Mouse (Mus musculus) neural tube, embryonic 15.5 days (tissue): ENCODE data around the gene Fgfr2. TPM values are rescaled to one million over a fixed set of nuclear protein-coding genes. Genes with fewer than 3 reads are reported as not detected.

ENCODE experiments used
- ATAC-seq: fragments of 200-750 bp; cut with Nextera tagmentation; 2 replicates; pipeline ENCODE4 v1.8.0; 2017; ENCODE audit warnings: mild to moderate bottlenecking, moderate TSS enrichment, moderate library complexity; ENCODE audit not compliant: low FRiP score
- H3K27ac ChIP-seq: fragments of 300-500 bp; sonication (generic); replicated peaks from 2 replicates; pipeline ENCODE4 v1.5.1; 2015; ENCODE audit warnings: mild to moderate bottlenecking, inconsistent platforms
- H3K27me3 ChIP-seq: fragments of 300-500 bp; sonication (generic); replicated peaks from 2 replicates; pipeline ENCODE4 v1.6.1; 2015; ENCODE audit warnings: inconsistent platforms
- H3K36me3 ChIP-seq: fragments of 300-500 bp; sonication (generic); 2 replicates; pipeline ENCODE4 v1.6.1; 2015; ENCODE audit warnings: inconsistent platforms
- H3K4me1 ChIP-seq: fragments of 300-500 bp; sonication (generic); 2 replicates; pipeline ENCODE4 v1.6.1; 2015; ENCODE audit warnings: inconsistent platforms
- H3K4me2 ChIP-seq: fragments of 300-500 bp; sonication (generic); 2 replicates; pipeline ENCODE4 v1.6.1; 2015; ENCODE audit warnings: inconsistent platforms, mild to moderate bottlenecking, moderate library complexity
- H3K4me3 ChIP-seq: fragments of 300-500 bp; sonication (generic); replicated peaks from 2 replicates; pipeline ENCODE4 v1.5.1; 2015; ENCODE audit warnings: mild to moderate bottlenecking, inconsistent platforms
- H3K9ac ChIP-seq: fragments of 300-500 bp; sonication (generic); replicated peaks from 2 replicates; pipeline ENCODE4 v1.6.1; 2015; ENCODE audit warnings: mild to moderate bottlenecking, inconsistent platforms
- H3K9me3 ChIP-seq: fragments of 300-500 bp; sonication (generic); replicated peaks from 2 replicates; pipeline ENCODE4 v1.6.1; 2016; ENCODE audit warnings: inconsistent platforms
- WGBS: fragments of 180-500 bp; shearing (Covaris S2); methylation state at CpG from one replicate; pipeline ENCODE4 v1.1.7; 2015; ENCODE audit warnings: mixed read lengths; 5-methylcytosine and 5-hydroxymethylcytosine counted together
- polyA plus RNA-seq: library from polyadenylated mRNA; unstranded; fragments of >200 nt; fragmentation: Nextera tagmentation; extraction: Ambion mirVana; gene quantifications from 2 replicates; pipeline ENCODE4 v1.2.1, GENCODE M21; 2015

Gene Fgfr2
- polyA plus RNA-seq, 1 experiment from 2014 or later: 21.2 TPM

DNA sequence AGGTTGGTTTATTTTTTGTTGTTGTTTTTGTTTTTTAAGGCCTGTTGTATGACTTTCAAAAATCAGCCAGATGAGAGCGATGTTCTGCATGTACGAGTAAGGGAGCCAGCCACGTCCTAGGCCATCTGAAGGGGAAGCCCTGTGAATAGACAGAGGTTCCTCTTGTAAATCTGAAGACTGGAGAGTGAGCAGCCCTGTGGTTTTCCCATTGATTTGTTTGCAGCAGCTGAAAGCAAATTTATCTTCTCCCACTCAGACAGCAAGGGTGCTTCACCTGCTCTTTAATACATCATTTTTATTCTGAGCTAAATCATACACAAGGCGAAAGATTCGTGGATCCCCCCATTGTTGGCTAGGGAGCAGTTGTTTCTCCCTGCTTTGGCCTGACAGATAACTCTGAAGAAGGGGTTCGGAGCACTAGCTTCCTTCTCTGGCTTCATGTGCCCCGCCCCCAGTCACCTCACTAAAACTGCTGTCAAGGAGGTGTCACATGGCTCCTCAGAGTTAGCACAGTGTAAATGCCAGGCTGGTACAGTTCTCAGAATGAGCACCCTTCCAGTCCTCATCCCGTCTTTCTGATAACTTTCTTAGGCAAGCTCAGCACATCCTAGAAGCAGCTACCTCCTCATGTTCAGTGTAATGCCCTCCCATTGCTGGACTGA is 818.6 kb downstream of the Fgfr2 start:
- 0 out of 2 replicates have a peak overlapping the region, but pooled peaks have one; percentile 33 for H3K27ac ChIP-seq
- ATAC-seq: no peak
- no peak overlapping the region for H3K9ac ChIP-seq
- H3K27me3 ChIP-seq: no peaks in the 10 kb centered on the region
- peaks cover 52% of the 10 kb centered on the region for H3K4me1 ChIP-seq
- H3K4me2 ChIP-seq: no peak overlapping the region
- no peaks in the 10 kb centered on the region for H3K9me3 ChIP-seq
- no peak overlapping the region for H3K4me3 ChIP-seq
- H3K36me3 ChIP-seq: no peaks in the 10 kb centered on the region
- 58% methylated on average over 8 of the region's 8 CpGs for WGBS

DNA sequence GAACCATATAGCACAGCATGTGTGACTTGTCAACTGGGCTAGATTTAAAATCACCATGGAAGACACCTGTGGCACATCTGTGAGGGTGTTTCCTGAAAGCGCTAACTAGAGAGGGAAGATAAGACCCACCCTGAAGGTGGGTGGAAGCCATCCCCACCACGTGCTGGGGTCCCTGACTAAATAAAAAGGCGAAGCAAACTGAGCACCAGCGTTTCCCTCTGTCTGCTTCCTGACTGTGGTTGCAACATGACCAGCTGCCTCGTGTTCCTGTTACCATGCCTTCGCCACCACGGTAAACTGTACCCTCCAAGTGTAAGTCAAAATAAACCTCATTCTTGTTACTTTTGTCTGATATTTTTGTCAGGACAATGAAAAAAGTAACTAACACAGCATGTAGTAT is 819.2 kb downstream of the Fgfr2 start:
- Histone ChIP-seq H3K27ac (no peak overlapping the region), H3K4me2 (no peak overlapping the region), H3K4me1 (peaks cover 58% of the 10 kb centered on the region), H3K4me3 (no peak overlapping the region), H3K27me3 (no peaks in the 10 kb centered on the region), H3K36me3 (no peaks in the 10 kb centered on the region), H3K9ac (no peak overlapping the region), H3K9me3 (no peaks in the 10 kb centered on the region)
- ATAC-seq: no peak
- 85% methylated on average over 7 of the region's 7 CpGs for WGBS

DNA sequence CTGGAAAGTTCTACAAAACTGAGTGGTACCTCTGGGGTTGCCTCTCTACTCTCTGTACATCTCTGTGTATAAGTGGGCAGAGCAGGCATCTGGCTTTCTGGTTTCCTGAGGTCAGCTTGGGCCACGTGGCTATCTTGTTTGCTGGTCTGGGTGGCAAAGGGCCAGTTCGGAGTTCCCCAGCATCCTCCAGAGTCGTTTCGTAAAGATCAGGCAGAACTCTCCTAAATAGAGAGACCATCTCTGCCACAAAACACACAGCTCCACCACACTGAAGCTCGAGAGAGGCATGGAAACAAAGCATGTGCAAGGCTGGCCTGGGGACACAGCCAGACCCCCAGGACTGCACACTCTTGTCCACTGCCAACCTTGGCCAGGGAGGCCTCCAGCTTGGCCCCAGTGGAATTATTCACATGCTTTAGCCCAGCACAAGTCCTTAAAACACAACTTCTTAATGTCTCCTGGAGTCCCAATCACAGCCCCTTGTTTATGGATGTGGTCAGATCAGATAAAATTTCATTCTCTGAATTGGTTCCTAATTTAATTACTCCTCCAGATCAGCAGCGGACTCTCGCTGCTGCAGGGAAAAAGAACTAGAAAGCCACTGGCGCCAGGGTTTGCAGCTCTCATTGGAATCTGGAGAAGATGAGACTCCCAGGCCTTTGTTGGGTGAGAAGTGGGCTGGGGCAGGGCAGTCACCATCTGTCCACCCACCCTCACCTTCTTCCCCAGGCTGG is 820.5 kb downstream of the Fgfr2 start:
- Histone ChIP-seq H3K27ac (no peak overlapping the region), H3K9ac (no peak overlapping the region), H3K4me1 (peaks cover 67% of the 10 kb centered on the region), H3K9me3 (no peaks in the 10 kb centered on the region), H3K36me3 (no peaks in the 10 kb centered on the region), H3K27me3 (no peaks in the 10 kb centered on the region), H3K4me2 (no peak overlapping the region), H3K4me3 (no peak overlapping the region)
- no peak for ATAC-seq
- 70% methylated on average over 8 of the region's 8 CpGs for WGBS

DNA sequence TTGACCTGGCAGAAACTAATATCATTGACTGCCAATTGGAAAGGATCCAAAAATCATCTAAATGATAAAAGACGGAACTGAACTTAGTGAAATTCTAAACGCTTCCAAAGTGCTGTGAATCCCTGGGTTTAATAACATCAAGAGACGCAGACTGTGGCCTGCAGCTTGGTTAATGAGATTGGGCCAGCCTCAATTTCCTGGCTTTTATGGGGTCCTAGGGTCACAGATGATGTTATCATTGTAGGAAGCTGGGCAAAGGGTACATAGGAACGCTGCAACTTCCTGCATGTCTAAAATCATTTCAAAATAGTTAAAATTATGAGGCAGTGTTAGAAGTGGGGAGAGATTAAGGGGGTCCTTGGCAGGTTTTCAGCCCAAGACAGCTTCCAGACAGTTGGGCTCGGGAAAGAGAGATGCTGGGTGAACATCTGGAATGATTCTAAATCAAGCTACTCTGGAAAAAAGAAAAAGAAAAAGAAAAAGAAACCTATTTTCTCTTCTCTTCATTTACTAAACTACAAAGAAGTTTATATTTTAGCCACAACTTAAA is 823.4 kb downstream of the Fgfr2 start:
- Histone ChIP-seq H3K4me3 (no peak overlapping the region), H3K4me2 (no peak overlapping the region), H3K9ac (no peak overlapping the region), H3K4me1 (peaks cover 70% of the 10 kb centered on the region), H3K9me3 (no peaks in the 10 kb centered on the region), H3K27ac (peak overlapping the region; percentile 75; the same call in 1 of the 2 replicates), H3K27me3 (no peaks in the 10 kb centered on the region), H3K36me3 (no peaks in the 10 kb centered on the region)
- WGBS: 44% methylated on average over 5 of the region's 5 CpGs
- ATAC-seq: no peak

DNA sequence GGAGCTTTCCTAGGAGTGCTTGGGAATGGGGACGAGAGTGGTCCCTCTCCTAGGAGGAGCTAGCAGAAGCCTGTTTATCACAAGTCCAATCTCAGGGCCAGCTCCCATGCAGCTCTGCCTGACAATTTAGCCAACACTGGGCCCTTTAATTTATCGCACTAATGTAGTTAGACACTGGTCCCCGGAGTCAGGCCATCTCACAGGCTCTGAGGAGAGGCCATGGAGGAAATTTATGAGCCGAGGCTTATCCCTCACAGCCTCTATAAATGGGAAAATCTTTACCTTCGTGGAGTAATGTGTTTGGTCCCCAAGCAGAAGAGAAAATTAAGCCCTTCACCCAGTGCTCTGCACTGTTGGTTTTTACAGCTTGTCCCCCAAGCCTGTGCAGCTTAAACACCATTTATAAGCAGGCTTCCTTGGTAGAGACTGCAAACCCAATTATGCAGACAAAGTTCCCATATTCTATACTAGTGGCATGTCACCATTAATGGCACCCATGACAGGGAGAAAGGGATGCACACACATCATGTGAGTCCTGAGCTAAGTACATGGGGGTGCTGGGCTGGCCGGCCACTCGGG is 824.6 kb downstream of the Fgfr2 start:
- peak overlapping the region; percentile 75 for H3K27ac ChIP-seq
- peak; percentile 79 for ATAC-seq
- peaks cover 57% of the 10 kb centered on the region for H3K4me1 ChIP-seq

DNA sequence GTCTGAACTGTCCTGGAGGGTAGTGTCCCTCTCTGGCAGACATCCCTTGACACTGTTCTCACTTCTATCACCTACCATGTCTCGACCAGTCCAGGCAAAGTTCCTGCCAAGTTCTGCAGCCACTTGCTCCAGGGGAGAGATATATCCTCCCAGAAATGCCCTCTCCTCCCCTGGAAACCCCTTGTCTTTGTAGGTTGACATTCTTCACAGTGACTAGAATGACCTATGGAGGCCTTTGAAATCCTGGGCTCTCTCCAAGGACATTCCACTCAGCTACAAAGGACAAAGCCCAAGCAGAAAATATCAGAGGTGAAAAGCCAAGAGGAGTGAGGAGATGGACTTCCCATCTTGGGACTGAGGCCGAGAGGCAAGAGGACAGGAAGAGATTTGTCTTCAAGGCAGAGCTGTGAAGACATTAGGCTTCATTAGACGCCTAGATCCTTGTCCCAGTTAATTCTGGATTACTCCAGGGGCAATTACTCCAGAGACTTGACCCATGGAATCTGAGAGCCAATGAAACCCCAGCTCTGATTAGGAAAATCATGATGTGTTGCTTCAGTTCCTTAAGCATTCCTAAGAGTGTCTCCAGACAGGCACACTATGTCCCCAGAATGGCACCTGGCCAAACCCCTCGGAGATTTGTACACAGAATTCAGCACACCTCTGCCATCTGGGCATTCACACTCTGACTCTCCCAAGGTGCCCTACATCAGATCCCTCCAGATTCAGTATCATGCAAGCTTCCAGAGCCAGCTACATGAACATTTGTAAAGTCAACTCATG is 826.3 kb downstream of the Fgfr2 start:
- no peaks in the 10 kb centered on the region for H3K36me3 ChIP-seq
- H3K9ac ChIP-seq: no peak overlapping the region
- 73% methylated on average over 4 of the region's 4 CpGs for WGBS
- no peak overlapping the region for H3K4me3 ChIP-seq
- H3K27ac ChIP-seq: no peak overlapping the region
- H3K4me2 ChIP-seq: no peak overlapping the region
- no peaks in the 10 kb centered on the region for H3K27me3 ChIP-seq
- ATAC-seq: no peak
- peaks cover 45% of the 10 kb centered on the region for H3K4me1 ChIP-seq
- H3K9me3 ChIP-seq: no peaks in the 10 kb centered on the region

More for the DNA sequence above, 824.6 kb downstream of the Fgfr2 start:
- 32% methylated on average over 7 of the region's 7 CpGs for WGBS
- Histone ChIP-seq H3K27me3 (no peaks in the 10 kb centered on the region), H3K9me3 (no peaks in the 10 kb centered on the region), H3K9ac (no peak overlapping the region), H3K36me3 (no peaks in the 10 kb centered on the region), H3K4me2 (no peak overlapping the region), H3K4me3 (no peak overlapping the region)

DNA sequence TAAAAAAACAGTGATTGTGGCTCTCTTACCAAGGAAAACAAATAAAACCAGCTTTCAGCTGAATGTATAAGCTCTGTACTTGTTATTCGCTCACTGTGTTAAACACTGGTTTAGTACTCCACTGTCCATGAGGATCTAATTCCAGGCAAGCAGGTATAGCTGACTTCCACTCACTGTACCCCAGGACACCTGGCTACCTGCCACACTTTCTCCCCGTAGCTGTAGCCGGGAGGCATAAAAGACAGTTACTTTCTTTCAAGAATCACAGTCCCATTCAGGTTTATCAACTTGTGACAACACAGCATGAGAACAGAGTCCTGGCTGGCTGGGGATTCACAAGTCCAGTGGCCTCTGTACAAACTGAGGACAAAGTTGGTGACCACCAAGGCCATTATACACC is 827.0 kb downstream of the Fgfr2 start:
- Histone ChIP-seq H3K36me3 (no peaks in the 10 kb centered on the region), H3K27ac (no peak overlapping the region), H3K27me3 (no peaks in the 10 kb centered on the region), H3K9ac (no peak overlapping the region), H3K9me3 (no peaks in the 10 kb centered on the region), H3K4me1 (peaks cover 39% of the 10 kb centered on the region), H3K4me2 (no peak overlapping the region), H3K4me3 (no peak overlapping the region)
- 81% methylated on average over 3 of the region's 3 CpGs for WGBS
- ATAC-seq: no peak

DNA sequence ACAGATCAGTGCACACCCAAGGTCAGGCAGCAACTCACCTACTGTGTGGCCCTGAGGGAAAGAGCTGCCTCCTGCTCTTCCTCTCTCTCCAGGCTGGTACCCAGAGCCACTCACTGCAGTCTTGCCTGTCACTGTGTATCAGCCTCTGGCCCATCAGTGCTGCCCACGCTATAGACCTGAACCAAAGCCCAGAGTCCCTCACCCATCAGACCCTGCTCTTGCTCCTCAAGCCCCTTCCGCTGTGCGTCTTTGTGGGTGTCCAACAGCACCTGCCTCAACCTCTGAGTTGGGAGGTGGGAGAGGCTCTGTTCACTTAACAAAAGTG is 835.8 kb downstream of the Fgfr2 start:
- H3K27me3 ChIP-seq: no peaks in the 10 kb centered on the region
- peaks cover 53% of the 10 kb centered on the region for H3K4me1 ChIP-seq
- H3K9ac ChIP-seq: no peak overlapping the region
- H3K4me2 ChIP-seq: no peak overlapping the region
- no peaks in the 10 kb centered on the region for H3K9me3 ChIP-seq
- WGBS: 80% methylated on average over 3 of the region's 3 CpGs
- no peaks in the 10 kb centered on the region for H3K36me3 ChIP-seq
- H3K27ac ChIP-seq: 0 out of 2 replicates have a peak overlapping the region, but pooled peaks have one; percentile 13
- no peak for ATAC-seq
- H3K4me3 ChIP-seq: no peak overlapping the region

DNA sequence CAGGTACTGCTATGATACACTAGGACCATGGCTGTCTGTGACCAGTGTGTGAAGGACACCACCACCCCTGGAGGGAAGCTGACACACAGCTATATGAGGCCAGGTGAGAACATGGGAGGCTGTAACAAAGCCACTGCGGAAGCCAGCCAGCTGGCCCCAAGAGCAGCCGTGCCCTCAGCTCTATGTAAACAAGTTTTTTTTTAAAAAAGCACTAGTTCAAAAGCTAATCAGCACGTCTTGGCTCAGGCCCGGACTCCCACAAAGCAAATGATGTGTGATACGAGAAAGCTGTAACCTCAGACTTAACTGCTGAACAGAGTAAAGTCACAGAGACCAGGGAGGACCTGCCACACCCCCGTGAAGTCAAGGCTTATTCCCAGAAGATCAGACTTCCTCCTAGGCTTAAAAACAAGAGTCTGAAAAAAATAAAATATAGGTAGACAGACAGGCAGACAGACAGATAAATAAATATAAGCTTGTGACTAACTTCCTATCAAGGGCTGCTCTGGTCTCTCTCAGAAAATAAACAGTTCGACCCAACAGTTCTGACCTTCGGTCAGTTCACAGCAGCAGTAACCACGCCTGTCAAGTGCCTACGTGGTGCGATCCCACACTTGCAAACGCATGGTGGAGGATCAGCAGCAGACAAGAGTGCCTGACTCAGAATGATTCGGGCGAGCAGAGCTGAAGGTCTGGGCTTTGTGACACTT is 836.4 kb downstream of the Fgfr2 start:
- Histone ChIP-seq H3K4me3 (no peak overlapping the region), H3K27me3 (no peaks in the 10 kb centered on the region), H3K4me1 (peaks cover 53% of the 10 kb centered on the region), H3K9me3 (no peaks in the 10 kb centered on the region), H3K9ac (no peak overlapping the region), H3K4me2 (no peak overlapping the region), H3K27ac (0 out of 2 replicates have a peak overlapping the region, but pooled peaks have one; percentile 13), H3K36me3 (no peaks in the 10 kb centered on the region)
- ATAC-seq: no peak
- 46% methylated on average over 14 of the region's 14 CpGs for WGBS

DNA sequence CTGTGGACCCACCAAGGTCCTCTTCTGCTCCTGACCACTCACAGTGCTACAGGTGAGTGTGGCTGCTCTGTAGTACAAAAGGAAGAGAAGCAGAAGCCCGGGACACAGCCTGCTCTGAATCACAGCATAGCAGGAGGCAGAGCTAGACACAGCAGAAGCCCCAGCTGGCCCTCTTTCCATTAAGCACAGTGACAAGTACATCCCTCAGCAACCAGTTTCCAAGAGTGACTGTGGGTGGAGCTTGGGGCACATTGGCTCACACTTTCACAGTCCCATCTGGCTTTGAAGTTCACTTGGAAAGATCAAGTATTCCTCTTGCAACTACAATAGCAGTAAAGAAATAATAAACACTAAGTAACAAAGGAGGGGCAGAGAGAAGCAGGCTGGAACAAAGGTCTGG is 838.4 kb downstream of the Fgfr2 start:
- no peak overlapping the region for H3K9ac ChIP-seq
- WGBS: 5% methylated on average over 1 of the region's 1 CpGs
- H3K27me3 ChIP-seq: no peaks in the 10 kb centered on the region
- peaks cover 50% of the 10 kb centered on the region for H3K4me1 ChIP-seq
- H3K27ac ChIP-seq: peak overlapping the region; percentile 66
- H3K4me3 ChIP-seq: no peak overlapping the region
- no peaks in the 10 kb centered on the region for H3K36me3 ChIP-seq
- no peak overlapping the region for H3K4me2 ChIP-seq
- no peak for ATAC-seq
- H3K9me3 ChIP-seq: no peaks in the 10 kb centered on the region
